Mouse (Mus musculus): ENCODE measurements at regions not wholly inside any gene's neighbourhood (a gene's known extent, or its start where the extent isn't known, plus 50 kb on each side); places are given as distances from the start of the nearest gene placed in this dataset.
A peak's percentile ranks its signal among the peaks of the same experiment; 100 is the strongest.

DNA sequence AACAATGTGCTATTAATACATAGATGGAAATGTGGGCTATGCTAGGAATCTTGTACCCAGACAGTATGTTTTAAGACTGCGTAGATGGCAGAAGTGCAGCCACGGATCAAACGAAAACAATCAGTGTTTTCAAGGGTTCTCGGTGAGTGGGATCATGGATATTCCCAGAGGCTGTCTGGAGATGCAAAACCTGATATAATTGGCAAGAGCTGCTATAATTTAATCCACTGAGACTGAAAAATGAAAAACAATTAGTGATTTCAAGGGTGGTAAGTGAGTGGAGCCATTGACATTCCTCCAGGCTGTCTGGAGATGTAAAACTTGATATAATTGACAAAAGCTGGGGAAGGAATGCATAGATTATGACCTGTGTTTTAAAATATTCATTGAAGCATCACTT, 545.5 kb upstream of the Api5 start:
- no peaks in the 10 kb centered on the region for H3K36me3 ChIP-seq
- H3K27ac ChIP-seq = no peak overlapping the region
- no peak overlapping the region for H3K9ac ChIP-seq
- H3K9me3 ChIP-seq = no peaks in the 10 kb centered on the region
- no peak overlapping the region for H3K4me2 ChIP-seq (replicated peaks)
- H3K4me3 ChIP-seq = no peak overlapping the region
- no peaks in the 10 kb centered on the region for H3K27me3 ChIP-seq (replicated peaks)
- WGBS = 84% methylated on average over 4 of the region's 4 CpGs
- H3K4me1 ChIP-seq = no peaks in the 10 kb centered on the region
- ATAC-seq (ENCODE audit: low FRiP score, low read depth) = no peak

DNA sequence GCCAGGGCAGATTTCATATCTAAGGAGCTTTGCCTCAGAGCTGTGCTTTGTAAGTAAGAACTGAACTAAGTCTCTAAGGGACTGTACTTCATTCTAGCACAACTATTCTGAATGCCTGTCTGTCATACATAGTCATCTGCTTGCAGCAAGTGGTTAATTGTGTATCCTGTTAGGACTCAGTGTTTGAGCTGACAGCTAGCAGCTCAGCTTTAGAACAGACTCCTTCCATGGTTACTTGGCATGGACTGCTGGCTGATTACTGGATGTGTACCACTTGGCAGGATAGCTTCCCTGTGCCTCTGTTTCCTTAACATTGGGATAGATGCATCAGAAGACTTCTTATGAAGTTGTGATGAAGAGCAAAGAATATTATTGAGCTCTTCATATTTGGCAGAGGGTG, 525.6 kb upstream of the Api5 start:
- Histone ChIP-seq H3K27ac (no peak overlapping the region), H3K4me3 (no peak overlapping the region), H3K4me1 (no peaks in the 10 kb centered on the region), H3K9ac (no peak overlapping the region), H3K27me3 (replicated peaks) (no peaks in the 10 kb centered on the region), H3K4me2 (replicated peaks) (no peak overlapping the region), H3K36me3 (no peaks in the 10 kb centered on the region), H3K9me3 (no peaks in the 10 kb centered on the region)
- no peak for ATAC-seq (ENCODE audit: low FRiP score, low read depth)

DNA sequence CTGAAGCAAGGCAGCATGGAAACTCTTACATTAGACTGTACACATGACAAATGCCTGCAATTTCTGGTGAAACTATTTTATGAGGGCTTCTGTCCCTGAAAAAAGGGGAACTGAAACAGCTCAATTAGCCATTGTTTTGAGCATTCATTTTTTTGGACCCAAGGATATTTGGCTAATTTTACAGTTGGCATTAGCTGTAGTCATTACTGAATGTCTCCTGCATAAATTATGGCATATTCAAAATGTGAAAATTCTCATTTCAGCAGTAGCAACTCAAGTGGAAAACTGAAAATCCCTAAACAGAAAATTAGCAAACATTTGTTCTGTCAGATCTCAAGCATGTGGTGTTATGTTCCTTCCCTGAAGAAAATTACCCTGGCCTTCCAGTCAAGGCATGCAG, 507.7 kb upstream of the Api5 start:
- H3K36me3 ChIP-seq = no peaks in the 10 kb centered on the region
- H3K27ac ChIP-seq = no peak overlapping the region
- no peak overlapping the region for H3K9ac ChIP-seq
- H3K4me3 ChIP-seq = no peak overlapping the region
- ATAC-seq (ENCODE audit: low FRiP score, low read depth) = no peak
- no peaks in the 10 kb centered on the region for H3K4me1 ChIP-seq
- no peak overlapping the region for H3K4me2 ChIP-seq (replicated peaks)
- no peaks in the 10 kb centered on the region for H3K27me3 ChIP-seq (replicated peaks)
- H3K9me3 ChIP-seq = no peaks in the 10 kb centered on the region

DNA sequence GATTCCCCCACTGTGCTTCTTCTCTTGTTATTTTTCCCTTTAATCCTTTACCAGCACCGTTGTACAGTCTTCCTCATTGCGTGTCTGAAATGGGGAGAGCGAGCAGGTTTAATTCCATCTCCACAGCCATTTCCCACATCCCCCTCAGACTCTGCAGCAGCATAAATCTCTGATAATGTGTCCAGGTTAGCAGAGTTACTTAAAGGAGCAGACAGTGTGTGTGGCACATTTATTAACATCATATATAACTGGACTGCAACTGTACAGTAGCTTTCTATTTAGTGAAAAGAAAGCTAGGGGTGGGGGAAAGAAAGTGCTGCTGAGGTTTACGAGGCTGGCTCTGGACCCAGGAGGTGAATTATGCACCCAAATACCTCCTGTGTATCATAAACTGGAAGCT, 494.2 kb upstream of the Api5 start:
- no peak overlapping the region for H3K27ac ChIP-seq
- H3K9ac ChIP-seq = no peak overlapping the region
- H3K4me3 ChIP-seq = no peak overlapping the region
- H3K4me2 ChIP-seq (replicated peaks) = no peak overlapping the region
- WGBS = 77% methylated on average over 4 of the region's 4 CpGs
- ATAC-seq (ENCODE audit: low FRiP score, low read depth) = peak; percentile 66; the same call in 1 of the 2 replicates
- no peaks in the 10 kb centered on the region for H3K9me3 ChIP-seq
- H3K4me1 ChIP-seq = no peaks in the 10 kb centered on the region
- H3K27me3 ChIP-seq (replicated peaks) = no peaks in the 10 kb centered on the region
- H3K36me3 ChIP-seq = no peaks in the 10 kb centered on the region

DNA sequence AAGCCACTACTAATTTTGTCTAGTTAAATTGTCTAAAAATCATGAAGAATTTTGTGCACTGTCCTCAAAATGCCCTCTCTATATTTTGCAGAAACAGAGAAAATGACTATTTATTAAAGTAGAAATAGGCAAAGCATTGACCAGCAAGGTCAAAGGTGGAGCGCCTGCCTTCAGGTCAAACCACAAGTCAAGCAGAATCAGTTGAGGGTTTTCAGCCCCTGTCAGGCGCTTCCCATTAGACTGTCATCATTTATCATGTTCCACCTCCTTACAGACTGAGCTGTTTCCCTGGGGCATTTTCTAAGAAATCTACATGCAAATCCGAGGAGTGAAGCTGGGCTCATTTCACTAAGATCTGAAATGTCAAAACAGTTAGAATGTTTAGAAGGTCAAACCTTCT, 481.4 kb upstream of the Api5 start:
- no peaks in the 10 kb centered on the region for H3K9me3 ChIP-seq
- H3K27ac ChIP-seq = no peak overlapping the region
- no peak overlapping the region for H3K9ac ChIP-seq
- no peaks in the 10 kb centered on the region for H3K27me3 ChIP-seq (replicated peaks)
- 46% methylated on average over 3 of the region's 3 CpGs for WGBS
- H3K4me2 ChIP-seq (replicated peaks) = no peak overlapping the region
- H3K4me1 ChIP-seq = no peaks in the 10 kb centered on the region
- H3K4me3 ChIP-seq = no peak overlapping the region
- no peaks in the 10 kb centered on the region for H3K36me3 ChIP-seq
- ATAC-seq (ENCODE audit: low FRiP score, low read depth) = no peak

DNA sequence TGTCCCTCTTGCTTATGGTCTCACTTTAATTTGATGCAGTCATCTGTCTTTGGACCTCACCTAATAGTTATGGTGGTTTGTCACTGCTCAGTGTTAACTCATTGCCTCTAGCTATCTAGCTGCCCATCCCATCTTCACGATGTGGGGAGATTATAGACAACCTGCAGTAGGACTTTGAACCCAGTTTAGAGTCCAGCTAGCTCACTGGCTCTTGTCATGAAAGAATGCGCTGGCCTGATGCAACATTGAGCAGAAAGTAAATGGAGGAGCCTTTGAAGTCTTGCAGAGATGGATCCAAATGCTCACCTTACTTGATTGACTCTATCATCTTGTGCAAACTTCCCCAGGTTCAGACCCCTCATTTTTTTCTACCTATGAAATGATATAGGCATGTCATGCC, 480.1 kb upstream of the Api5 start:
- Histone ChIP-seq H3K36me3 (no peaks in the 10 kb centered on the region), H3K9me3 (no peaks in the 10 kb centered on the region), H3K27ac (no peak overlapping the region), H3K9ac (no peak overlapping the region), H3K27me3 (replicated peaks) (no peaks in the 10 kb centered on the region), H3K4me3 (no peak overlapping the region), H3K4me2 (replicated peaks) (no peak overlapping the region), H3K4me1 (no peaks in the 10 kb centered on the region)
- 79% methylated on average over 2 of the region's 2 CpGs for WGBS
- no peak for ATAC-seq (ENCODE audit: low FRiP score, low read depth)

DNA sequence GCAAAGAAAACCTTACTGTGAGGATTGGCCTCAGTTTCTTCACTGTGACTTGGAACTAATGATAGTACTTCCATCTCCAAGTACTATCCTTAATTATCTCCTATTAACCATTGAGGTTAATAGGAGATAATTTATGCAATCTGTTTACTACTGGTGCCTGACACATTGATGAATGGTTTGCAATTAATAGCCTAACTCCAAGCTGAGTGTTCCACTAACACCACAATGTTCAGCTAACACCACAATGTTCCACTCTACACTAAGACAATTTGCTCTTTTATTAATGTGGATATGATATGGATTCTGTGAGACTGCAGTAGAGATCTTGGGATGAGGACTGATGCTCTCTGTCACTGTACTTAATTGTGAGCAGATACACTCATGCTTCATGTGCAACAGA, 463.6 kb upstream of the Api5 start:
- no peaks in the 10 kb centered on the region for H3K27me3 ChIP-seq (replicated peaks)
- no peaks in the 10 kb centered on the region for H3K36me3 ChIP-seq
- no peaks in the 10 kb centered on the region for H3K4me1 ChIP-seq
- H3K27ac ChIP-seq = no peak overlapping the region
- no peak overlapping the region for H3K4me2 ChIP-seq (replicated peaks)
- H3K4me3 ChIP-seq = no peak overlapping the region
- ATAC-seq (ENCODE audit: low FRiP score, low read depth) = no peak
- no peaks in the 10 kb centered on the region for H3K9me3 ChIP-seq
- no peak overlapping the region for H3K9ac ChIP-seq
